Mouse (Mus musculus): ENCODE results near the gene Crispld2. TPM values are rescaled to one million over a fixed set of nuclear protein-coding genes. Genes with fewer than 3 reads are reported as not detected.

Gene Crispld2
- total RNA-seq, 4 experiments from 2014 or later: 7.4 to 14.4 (median 10.5) TPM

DNA sequence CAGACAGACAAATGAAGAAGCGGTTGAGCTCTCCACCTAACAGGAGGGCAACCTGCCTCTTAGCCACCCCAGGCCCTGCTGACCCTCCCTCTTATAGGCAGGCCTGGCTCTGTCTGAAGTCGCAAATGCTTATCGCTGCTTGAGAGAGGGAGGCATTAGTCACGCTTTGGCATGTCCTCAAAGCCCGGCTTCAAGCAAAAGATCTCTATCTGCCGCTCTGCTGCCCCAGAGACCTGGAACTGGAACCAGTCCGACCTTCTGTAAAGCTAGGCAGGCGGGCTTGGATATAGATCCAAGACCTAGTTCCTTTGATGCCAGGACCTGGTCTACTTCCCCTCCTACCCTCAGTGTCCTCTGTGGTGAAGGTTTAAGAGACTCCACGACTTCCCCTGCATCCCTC, 80.0 kb downstream of the Crispld2 start:
- DNase-seq: peak; percentile 61

DNA sequence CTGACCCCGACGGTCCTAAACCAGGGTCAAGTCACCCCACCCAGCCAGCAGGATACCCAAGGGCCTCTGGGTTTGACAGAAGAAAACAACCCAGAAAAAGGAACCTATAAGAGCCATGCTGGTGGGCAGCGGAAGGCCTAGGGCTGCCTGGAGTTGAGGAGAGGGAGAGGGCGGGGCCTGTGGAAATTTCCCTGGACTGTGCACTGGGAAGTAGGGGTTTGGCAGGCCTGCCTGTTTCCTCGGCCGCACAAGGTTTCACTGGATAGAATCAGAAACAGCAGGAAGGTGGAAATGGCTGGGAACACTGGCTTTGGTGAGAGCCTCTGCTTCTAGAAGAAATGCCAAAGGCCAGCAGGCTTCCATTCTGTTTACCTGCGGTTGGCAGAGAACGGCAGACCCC, 80.6 kb downstream of the Crispld2 start:
- no peak for DNase-seq

DNA sequence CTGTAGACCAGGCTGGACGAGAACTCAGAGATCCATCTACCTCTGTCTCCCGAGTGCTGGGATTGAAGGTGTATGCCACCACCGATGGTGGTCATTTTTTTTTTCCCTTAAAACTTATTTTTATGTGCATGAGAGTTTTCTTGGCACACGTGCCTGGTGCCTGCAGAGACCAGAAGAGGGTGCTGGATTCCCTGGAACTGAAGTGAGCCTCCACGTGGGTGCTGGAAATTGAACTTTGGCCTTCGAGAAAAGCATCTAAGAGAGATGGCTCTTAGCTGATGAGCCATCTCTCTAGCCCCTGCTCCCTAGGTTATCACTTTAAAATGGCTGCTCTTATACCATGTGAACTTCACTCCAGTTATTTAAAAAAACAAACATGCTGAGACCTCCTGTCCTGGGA, 82.3 kb downstream of the Crispld2 start:
- DNase-seq: no peak

DNA sequence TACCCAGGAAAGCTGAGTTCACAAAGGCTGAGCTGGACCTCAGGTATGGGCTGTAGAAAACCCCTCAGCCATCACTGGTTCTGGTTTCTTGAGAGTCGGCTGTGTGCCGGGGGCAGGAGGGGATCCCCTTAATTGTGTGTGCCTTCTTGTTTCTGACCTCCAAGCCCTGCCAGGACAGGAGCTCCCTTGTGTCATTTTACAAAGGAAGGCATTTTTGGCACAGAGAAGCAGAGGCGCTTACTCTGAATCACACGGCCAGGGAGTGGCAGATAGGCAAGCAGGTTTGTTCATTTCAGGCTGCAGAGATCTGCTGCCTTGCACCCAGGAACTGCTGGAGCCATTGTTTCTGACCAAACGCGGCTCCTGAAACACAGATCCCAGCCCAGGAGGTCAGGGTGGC, 83.1 kb downstream of the Crispld2 start:
- no peak for DNase-seq

DNA sequence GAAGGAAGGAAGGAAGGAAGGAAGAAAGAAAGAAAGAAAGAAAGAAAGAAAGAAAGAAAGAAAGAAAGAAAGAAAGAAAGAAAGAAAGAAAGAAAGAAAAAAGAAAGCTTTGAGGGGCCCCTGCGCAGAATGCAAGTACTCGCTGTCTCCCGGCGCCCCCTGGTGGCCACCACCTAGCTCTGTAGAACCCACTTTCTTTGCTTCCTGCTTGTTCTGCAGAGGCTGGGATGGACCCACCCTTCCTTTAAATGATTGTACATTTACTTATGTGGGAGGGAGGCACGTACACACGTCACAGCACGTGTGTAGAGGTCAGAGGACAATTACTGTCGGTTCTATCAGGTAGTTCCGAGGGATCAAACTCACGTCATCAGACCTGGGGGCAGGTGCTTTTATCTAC, 85.8 kb downstream of the Crispld2 start:
- DNase-seq: no peak

DNA sequence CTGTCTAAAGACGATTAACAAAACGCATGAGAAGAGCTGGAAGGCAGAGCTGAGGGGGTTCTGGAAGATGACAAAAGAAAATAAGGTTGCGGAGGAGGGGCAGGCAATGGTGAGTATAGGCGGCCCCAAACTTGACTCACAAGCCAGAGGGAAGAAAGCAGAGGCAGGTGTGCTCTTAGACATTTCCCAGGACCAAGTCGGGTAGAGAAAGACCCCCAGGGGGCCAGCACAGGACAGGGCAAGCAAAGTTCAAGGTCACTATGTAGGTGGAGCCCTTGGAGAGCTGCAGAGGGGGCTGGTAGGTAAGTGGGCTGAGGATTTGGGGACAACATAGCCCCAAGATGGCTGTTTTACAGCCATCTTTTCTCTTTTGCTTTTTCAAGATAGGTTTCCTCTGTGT, 87.1 kb downstream of the Crispld2 start:
- no peak for DNase-seq

DNA sequence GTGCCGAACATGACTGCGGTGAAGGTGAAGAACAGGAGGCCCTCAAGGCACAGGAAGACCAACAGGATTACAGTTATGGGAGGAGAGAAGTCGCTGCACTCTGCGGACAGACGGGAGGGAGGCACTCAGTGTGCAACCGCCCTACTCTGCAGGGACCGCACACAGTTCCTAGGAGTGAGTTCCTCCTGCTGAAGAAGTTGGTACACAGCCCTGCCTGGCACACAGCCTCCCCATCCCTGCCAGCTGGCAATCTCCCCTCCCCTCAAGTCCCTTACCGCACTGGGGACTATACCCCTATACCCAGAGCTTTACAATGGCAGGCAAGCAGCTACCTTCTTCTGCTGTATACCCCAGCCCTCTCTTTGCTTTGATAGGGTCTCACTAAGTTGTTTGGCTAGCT, 91.0 kb downstream of the Crispld2 start:
- no peak for DNase-seq

DNA sequence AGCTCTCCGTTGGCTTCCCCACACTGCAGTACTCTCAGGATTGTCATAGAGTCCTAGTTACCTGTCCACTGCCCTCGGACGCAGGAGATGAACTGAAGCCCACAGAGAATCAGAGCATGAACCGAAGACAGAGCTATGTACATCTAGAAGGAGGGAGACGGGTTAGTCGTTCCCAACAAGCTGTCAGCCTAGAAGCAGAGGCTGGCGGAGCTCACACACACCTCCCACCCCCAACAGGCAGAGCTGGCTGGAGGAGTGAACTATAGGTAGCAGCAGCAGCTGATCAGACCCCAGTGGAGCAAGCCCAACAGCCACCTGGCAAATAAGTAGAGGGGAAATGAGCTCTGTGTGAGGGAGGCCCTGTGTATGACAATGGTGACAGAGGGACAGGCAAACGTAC, 92.5 kb downstream of the Crispld2 start:
- no peak for DNase-seq

DNA sequence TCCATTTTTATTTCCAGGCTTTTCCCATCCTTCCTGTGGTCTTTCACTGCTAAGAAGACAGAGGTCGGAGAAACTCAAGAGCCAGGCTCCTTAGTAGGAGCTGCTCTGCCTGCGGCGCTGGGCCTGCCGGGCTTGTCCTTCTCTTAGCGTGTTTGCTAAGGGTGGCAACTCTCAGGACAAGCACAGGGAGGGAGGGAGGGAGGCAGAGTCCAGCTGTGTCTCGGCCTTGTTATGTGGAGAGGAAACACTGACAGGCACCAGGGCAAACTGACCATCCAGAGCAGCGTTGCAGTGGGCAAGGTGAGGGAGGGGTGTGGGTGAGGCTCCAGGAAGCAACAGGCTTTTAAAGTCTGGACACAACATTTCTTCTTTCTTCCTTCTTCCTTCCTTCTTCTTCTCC, 97.3 kb downstream of the Crispld2 start:
- DNase-seq: no peak

DNA sequence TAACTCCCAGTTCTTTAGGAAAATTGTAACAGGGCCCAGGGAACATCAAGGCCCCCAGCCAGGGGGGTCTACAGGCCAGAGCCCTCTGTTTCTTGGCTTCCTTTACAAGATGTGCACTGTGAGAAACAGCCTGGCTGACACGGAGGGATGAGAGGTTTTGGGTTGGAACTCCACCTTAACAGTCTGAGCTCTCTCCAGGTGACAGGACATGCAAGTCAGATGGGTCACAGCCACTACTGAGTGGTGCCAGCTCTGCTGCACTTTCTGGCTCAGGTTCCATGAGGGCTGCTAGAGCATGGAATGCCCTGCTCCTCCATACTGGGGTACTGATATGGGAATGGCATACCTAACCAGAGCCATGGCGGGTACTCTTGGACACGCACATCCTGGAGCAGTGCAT, 98.8 kb downstream of the Crispld2 start:
- DNase-seq: no peak

DNA sequence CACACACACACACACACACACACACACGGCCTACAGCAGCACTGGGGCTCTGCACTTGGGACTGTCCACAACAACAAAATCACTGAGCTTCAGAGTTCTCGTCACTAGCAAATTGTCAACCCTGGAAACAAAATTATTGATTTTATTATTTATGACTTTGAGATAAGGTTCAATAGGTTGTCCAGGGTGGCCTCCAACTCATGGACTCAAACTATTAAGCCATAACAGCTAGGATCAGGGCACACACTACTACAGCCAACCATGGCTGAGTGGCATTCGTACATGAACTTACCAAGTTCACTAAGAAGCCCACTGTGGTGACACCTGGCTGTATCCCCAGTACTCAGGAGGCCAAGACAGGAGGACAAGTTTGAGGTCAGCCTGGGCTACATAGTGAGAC, 100.9 kb downstream of the Crispld2 start:
- DNase-seq: no peak

DNA sequence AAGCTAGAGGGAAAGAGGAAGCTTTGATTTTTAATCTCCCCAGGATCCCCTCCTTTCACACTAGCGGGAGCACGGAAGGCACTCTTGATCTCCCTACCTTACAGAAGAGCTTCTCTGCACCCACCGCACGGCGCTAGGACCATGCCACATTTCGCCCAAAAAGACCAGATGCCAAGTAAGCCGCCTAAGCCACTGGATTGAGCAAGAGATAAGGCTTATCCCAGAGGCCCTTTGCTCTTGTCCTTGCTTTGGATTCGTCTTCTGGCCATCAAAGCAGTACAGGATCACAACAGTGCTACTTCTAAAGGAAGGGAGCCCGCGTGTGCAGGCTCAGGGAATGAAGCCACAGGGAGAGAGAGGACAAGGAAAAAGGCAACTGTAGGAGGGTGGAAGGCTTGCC, 102.6 kb downstream of the Crispld2 start:
- no peak for DNase-seq

DNA sequence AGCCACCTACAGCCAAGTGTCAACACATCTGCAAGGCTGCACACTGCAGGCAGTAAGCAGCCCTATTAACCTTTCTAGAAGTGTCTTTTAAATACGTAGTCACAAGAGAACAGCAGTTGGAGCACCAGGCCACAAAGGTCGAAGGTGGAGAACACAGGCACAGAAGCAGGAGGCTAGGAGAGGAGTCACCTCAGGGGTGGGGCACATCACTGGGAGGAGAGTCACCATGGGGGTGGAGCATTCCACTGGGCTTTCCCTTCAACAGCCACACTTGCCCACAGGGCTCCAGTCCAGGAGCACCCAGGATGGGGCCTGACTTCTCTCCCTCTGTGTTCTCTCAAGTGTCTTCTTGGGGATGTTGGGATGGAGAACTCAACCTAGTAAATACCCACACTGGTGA, 104.2 kb downstream of the Crispld2 start:
- no peak for DNase-seq

DNA sequence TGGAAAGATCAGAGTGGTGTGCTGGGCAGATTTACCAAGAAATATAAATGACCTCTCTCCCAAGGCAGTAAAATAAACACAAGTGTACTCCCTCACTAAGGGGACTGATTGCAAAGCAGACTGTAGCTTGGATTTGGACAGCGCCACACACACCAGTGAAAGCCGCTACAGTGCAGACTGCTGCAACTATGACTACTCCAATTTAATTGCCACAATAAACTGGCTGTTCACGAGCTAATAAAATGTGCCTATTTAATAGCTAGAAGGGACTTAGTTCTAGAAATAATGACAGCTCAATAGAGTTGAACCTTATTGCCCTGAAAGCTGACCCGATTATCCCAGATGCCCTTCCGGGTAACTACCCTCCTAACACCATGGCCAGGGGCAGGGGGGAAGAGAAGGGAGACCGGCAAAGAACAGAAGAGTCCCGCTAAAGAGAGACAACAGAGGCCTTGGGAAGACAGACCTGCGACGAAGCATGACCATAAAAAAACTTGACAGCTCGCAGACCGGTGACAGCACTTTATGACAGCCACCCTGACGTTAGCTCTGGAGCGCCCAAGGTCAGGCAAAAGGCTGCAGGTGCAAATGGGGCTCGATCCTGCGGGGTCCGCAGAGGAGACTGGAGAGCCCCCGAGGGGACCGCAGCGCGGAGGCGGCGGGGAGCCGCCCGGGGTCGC, 108.3 kb downstream of the Crispld2 start:
- no peak for DNase-seq

DNA sequence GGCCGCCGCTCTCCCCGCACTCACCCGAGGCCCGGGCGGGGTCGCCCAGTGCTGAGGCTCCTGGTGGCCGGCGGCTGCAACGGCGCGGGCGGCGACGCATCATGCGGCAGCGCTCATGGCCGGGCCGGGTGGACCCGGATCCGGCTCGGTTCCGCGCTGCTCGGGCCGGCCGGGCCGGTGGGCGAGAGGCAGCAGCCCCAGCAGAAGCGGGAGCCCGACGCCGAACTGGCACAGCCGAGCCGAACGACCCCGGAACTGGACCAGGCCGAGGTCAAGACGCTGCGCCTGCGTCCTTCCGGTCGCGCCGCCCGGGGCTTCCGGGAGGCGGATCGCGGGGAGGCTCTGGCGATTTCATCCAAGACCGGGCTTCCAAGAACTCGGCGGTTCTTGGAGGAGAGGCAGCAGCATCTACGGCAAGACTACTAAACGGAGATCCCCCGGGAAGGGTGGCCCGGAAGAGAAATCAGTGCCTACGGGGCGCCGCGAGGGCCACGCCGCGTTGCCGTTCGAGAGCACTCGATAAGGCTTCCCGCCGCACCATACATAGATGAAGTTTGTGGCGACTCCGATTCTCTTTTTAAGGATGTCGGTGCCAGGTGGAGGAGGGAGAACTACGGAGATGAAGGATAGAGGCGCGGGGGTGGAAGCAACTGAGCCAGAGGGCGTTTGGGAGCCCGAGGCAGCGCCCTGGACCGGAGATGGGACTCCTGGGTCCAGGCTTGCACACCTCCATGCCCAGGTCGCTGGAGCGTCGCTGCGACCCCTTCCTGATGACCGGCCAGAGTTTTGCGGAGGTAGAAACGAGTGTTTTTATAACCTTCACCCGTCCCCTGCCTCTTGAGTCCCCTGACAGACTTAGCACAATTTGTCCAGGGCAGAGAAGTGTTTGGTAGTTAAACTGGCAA, 109.1 kb downstream of the Crispld2 start, which contains the start of gene Zdhhc7:
Gene Zdhhc7 (minus strand): TSS at position 415 of the 905 bp plus-strand sequence.
- peak; percentile 77 for DNase-seq

Other genes starting within 250 kb of the Crispld2 start
- 10 to 100 TPM; 16.1 to 18.1 (median 17.1) TPM for gene Tldc1, start 214.0 kb upstream of the Crispld2 start, total RNA-seq (2022)
- 10 to 100 TPM; 38.1 to 64.0 (median 54.4) TPM for gene Cotl1, start 151.9 kb upstream of the Crispld2 start, total RNA-seq (2022)
- 10 to 100 TPM in 3 of 4 experiments, 1 to 10 TPM in 1; 8.4 to 13.8 (median 11.8) TPM for gene Klhl36, start 130.2 kb upstream of the Crispld2 start, total RNA-seq (2022)
- 100 to 1,000 TPM in 3 of 4 experiments, 10 to 100 TPM in 1; 88.6 to 130 (median 113) TPM for gene Usp10, start 82.1 kb upstream of the Crispld2 start, total RNA-seq (2022)
- 10 to 100 TPM in 1 of 4 experiments, 1 to 10 TPM in 3; 1.7 to 16.9 (median 5.8) TPM for gene Gm20388, start 81.6 kb upstream of the Crispld2 start, total RNA-seq (2022)
- 10 to 100 TPM; 50.1 to 70.1 (median 55.6) TPM for gene Zdhhc7, start 109.0 kb downstream of the Crispld2 start, total RNA-seq (2022)
- gene 6430548M08Rik, start 121.7 kb downstream of the Crispld2 start, total RNA-seq (2022): 100 to 1,000 TPM; 110 to 182 (median 142) TPM
- gene Fam92b, start 185.0 kb downstream of the Crispld2 start, total RNA-seq (2022): 1 to 10 TPM in 3 of 4 experiments, under 1 TPM in 1; 0.99 to 4.1 (median 2.6) TPM
- 10 to 100 TPM; 30.7 to 64.5 (median 48.4) TPM for gene Gse1, start 236.0 kb downstream of the Crispld2 start, total RNA-seq (2022)

Measured in adrenal gland, adult 8-10 months (tissue).